In genomic region chr5:37030753-37031152, GRCm38 (mm10) we compare ENCODE assay signal across 33 mouse cellular contexts. TPM values are rescaled to one million over a fixed set of nuclear protein-coding genes. Genes with fewer than 3 reads are reported as not detected.
A peak's percentile ranks its signal among the peaks of the same experiment; 100 is the strongest.
DNase-seq lines count a peak whose midpoint lies in the region; ATAC-seq and TF ChIP-seq lines count a peak whose summit lies in the region.
"Had no signal": no experiment of that assay in that cellular context is flagged by ENCODE, and none has a peak within 500 bp of the region (broad histone marks: within the 10 kb centered on the region; RNA-seq: fewer than 3 reads in every experiment).

No protein-coding gene starts in this region.

- no peaks in the 10 kb centered on the region for H3K9me3 ChIP-seq in forebrain, embryonic 15.5 days
- H3K9me3 ChIP-seq in forebrain, embryonic 11.5 days (ENCODE audit: control insufficient read depth, low read length) = no peaks in the 10 kb centered on the region
- H3K9me3 ChIP-seq in hindbrain, embryonic 16.5 days (ENCODE audit: control insufficient read depth, low read length) = no peaks in the 10 kb centered on the region
- H3K9me3 ChIP-seq in hindbrain, embryonic 13.5 days = no peaks in the 10 kb centered on the region
- H3K9me3 ChIP-seq in midbrain, embryonic 16.5 days (replicated peaks; ENCODE audit: control insufficient read depth, low read length, poor library complexity, severe bottlenecking) = no peaks in the 10 kb centered on the region
- H3K9me3 ChIP-seq in midbrain, embryonic 11.5 days (ENCODE audit: control insufficient read depth, low read length) = no peaks in the 10 kb centered on the region
- H3K9me3 ChIP-seq in liver, embryonic 11.5 days (ENCODE audit: control insufficient read depth, low read length) = no peaks in the 10 kb centered on the region
- H3K9me3 ChIP-seq: embryonic facial prominence, embryonic 12.5 days; heart, embryonic 13.5 days; kidney, embryonic 15.5 days; liver, embryonic 15.5 days; neural tube, embryonic 12.5 days had no signal

- TF ChIP-seq CTCF in cortical plate, adult 2 months (IDR thresholded peaks at IDR 0.05; ENCODE audit: extremely low read depth, insufficient read depth, low read length) = no peak

- 55% methylated on average over 9 of the region's 9 CpGs for WGBS in forebrain, embryonic 15.5 days
- WGBS in forebrain, embryonic 11.5 days = 53% methylated on average over 9 of the region's 9 CpGs
- 57% methylated on average over 9 of the region's 9 CpGs for WGBS in hindbrain, embryonic 16.5 days
- whole genome bisulfite sequencing in hindbrain, embryonic 13.5 days = 66% methylated on average over 9 of the region's 9 CpGs
- 55% methylated on average over 9 of the region's 9 CpGs for WGBS in midbrain, embryonic 16.5 days
- WGBS in midbrain, embryonic 11.5 days = 58% methylated on average over 9 of the region's 9 CpGs
- WGBS in liver, embryonic 11.5 days = 47% methylated on average over 9 of the region's 9 CpGs

- DNase-seq in forebrain, embryonic 11.5 days (ENCODE audit: low spot score) = no peak
- no peak for DNase-seq in midbrain, embryonic 11.5 days (ENCODE audit: low spot score, missing footprints)
- DNase-seq in liver, embryonic 11.5 days (ENCODE audit: low spot score) = no peak
- DNase-seq: adrenal gland, adult 8-10 months; cerebellum, adult 11 months; cerebellum, adult 9-10 months; cerebellum, postnatal 36 days; embryo, embryonic 11 days; heart, adult 2 months; heart, postnatal 10 days; kidney, adult 11 months; kidney, postnatal 25 days; liver; lung, embryonic 14.5 days; lung, postnatal 14 days; retina, postnatal 1 day; right cerebral cortex, postnatal 25 days; spleen, adult 18-20 months; thymus, adult 18-20 months; thymus, postnatal 25 days had no signal

- H3K4me2 ChIP-seq in forebrain, embryonic 15.5 days (replicated peaks) = peak overlapping the region; percentile 84; the same call in 1 of the 2 replicates
- no peak overlapping the region for H3K4me2 ChIP-seq in forebrain, embryonic 11.5 days (ENCODE audit: low read depth, low read length, severe bottlenecking)
- H3K4me2 ChIP-seq in hindbrain, embryonic 16.5 days (ENCODE audit: low read length) = peak overlapping the region; percentile 87
- H3K4me2 ChIP-seq in hindbrain, embryonic 13.5 days = no peak overlapping the region
- peak overlapping the region; percentile 79 for H3K4me2 ChIP-seq in midbrain, embryonic 16.5 days (ENCODE audit: low read length)
- H3K4me2 ChIP-seq in midbrain, embryonic 11.5 days = no peak overlapping the region
- no peak overlapping the region for H3K4me2 ChIP-seq in liver, embryonic 11.5 days
- H3K4me2 ChIP-seq: embryonic facial prominence, embryonic 12.5 days; heart, embryonic 13.5 days; kidney, embryonic 15.5 days; liver, embryonic 15.5 days; lung, embryonic 14.5 days had no signal

- TF ChIP-seq POLR2A in cortical plate, adult 2 months (IDR thresholded peaks at IDR 0.05; ENCODE audit: extremely low read depth, insufficient read depth, low read length) = peak; percentile 51; the same call in 1 of the 2 replicates

- no peak overlapping the region for H3K27ac ChIP-seq in forebrain, embryonic 15.5 days (replicated peaks)
- no peak overlapping the region for H3K27ac ChIP-seq in forebrain, embryonic 11.5 days (ENCODE audit: low read depth, low read length)
- H3K27ac ChIP-seq in hindbrain, embryonic 16.5 days (ENCODE audit: low read depth, low read length) = no peak overlapping the region
- no peak overlapping the region for H3K27ac ChIP-seq in hindbrain, embryonic 13.5 days
- no peak overlapping the region for H3K27ac ChIP-seq in midbrain, embryonic 16.5 days (ENCODE audit: low read length)
- no peak overlapping the region for H3K27ac ChIP-seq in midbrain, embryonic 11.5 days (ENCODE audit: low read depth, low read length)
- no peak overlapping the region for H3K27ac ChIP-seq in cortical plate, adult 2 months (ENCODE audit: insufficient read depth, low read length)
- no peak overlapping the region for H3K27ac ChIP-seq in liver, embryonic 11.5 days (ENCODE audit: low read depth, low read length)
- H3K27ac ChIP-seq: embryonic facial prominence, embryonic 12.5 days; heart, adult 2 months; heart, embryonic 13.5 days; kidney, embryonic 15.5 days; liver, embryonic 15.5 days; neural tube, embryonic 12.5 days had no signal

- no peak overlapping the region for H3K9ac ChIP-seq in forebrain, embryonic 15.5 days (replicated peaks)
- no peak overlapping the region for H3K9ac ChIP-seq in forebrain, embryonic 11.5 days (ENCODE audit: low read length)
- H3K9ac ChIP-seq in hindbrain, embryonic 16.5 days (ENCODE audit: low read depth, low read length) = no peak overlapping the region
- H3K9ac ChIP-seq in hindbrain, embryonic 13.5 days = no peak overlapping the region
- H3K9ac ChIP-seq in midbrain, embryonic 16.5 days (ENCODE audit: low read depth, low read length) = no peak overlapping the region
- no peak overlapping the region for H3K9ac ChIP-seq in midbrain, embryonic 11.5 days (ENCODE audit: low read length)
- H3K9ac ChIP-seq in liver, embryonic 11.5 days (ENCODE audit: low read depth, low read length) = no peak overlapping the region
- H3K9ac ChIP-seq: embryonic facial prominence, embryonic 12.5 days; heart, embryonic 13.5 days; kidney, embryonic 15.5 days; liver, embryonic 15.5 days; lung, embryonic 14.5 days; neural tube, embryonic 12.5 days had no signal

- no peaks in the 10 kb centered on the region for H3K36me3 ChIP-seq in forebrain, embryonic 15.5 days
- no peaks in the 10 kb centered on the region for H3K36me3 ChIP-seq in forebrain, embryonic 11.5 days (ENCODE audit: control insufficient read depth, insufficient read depth, low read length)
- no peaks in the 10 kb centered on the region for H3K36me3 ChIP-seq in hindbrain, embryonic 16.5 days (ENCODE audit: control insufficient read depth, insufficient read depth, low read length)
- H3K36me3 ChIP-seq in hindbrain, embryonic 13.5 days = no peaks in the 10 kb centered on the region
- H3K36me3 ChIP-seq in midbrain, embryonic 16.5 days (ENCODE audit: control insufficient read depth, insufficient read depth, low read length) = no peaks in the 10 kb centered on the region
- no peaks in the 10 kb centered on the region for H3K36me3 ChIP-seq in midbrain, embryonic 11.5 days (ENCODE audit: control insufficient read depth, insufficient read depth, low read length)
- no peaks in the 10 kb centered on the region for H3K36me3 ChIP-seq in liver, embryonic 11.5 days (ENCODE audit: control insufficient read depth, insufficient read depth, low read length)
- H3K36me3 ChIP-seq: embryonic facial prominence, embryonic 12.5 days; G1E; heart, embryonic 13.5 days; kidney, embryonic 15.5 days; liver, embryonic 15.5 days; neural tube, embryonic 12.5 days had no signal

- H3K4me3 ChIP-seq in forebrain, embryonic 15.5 days = no peak overlapping the region
- no peak overlapping the region for H3K4me3 ChIP-seq in forebrain, embryonic 11.5 days (ENCODE audit: low read depth, low read length)
- H3K4me3 ChIP-seq in hindbrain, embryonic 16.5 days (ENCODE audit: low read length) = no peak overlapping the region
- H3K4me3 ChIP-seq in hindbrain, embryonic 13.5 days = no peak overlapping the region
- no peak overlapping the region for H3K4me3 ChIP-seq in midbrain, embryonic 16.5 days (ENCODE audit: low read depth, low read length)
- H3K4me3 ChIP-seq in midbrain, embryonic 11.5 days (ENCODE audit: low read depth, low read length) = no peak overlapping the region
- peak overlapping the region; percentile 90; the same call in 1 of the 2 replicates for H3K4me3 ChIP-seq in cortical plate, adult 2 months (ENCODE audit: insufficient read depth, low read length)
- no peak overlapping the region for H3K4me3 ChIP-seq in liver, embryonic 11.5 days (ENCODE audit: low read depth, low read length)
- H3K4me3 ChIP-seq: embryonic facial prominence, embryonic 12.5 days; heart, adult 2 months; heart, embryonic 13.5 days; kidney, embryonic 15.5 days; liver, embryonic 15.5 days; neural tube, embryonic 12.5 days had no signal

- no peak for ATAC-seq in forebrain, embryonic 15.5 days (replicated peaks)
- no peak for ATAC-seq in forebrain, embryonic 11.5 days (replicated peaks; ENCODE audit: low FRiP score)
- no peak for ATAC-seq in hindbrain, embryonic 16.5 days
- ATAC-seq in hindbrain, embryonic 13.5 days (ENCODE audit: low FRiP score) = no peak
- no peak for ATAC-seq in midbrain, embryonic 16.5 days
- no peak for ATAC-seq in midbrain, embryonic 11.5 days (ENCODE audit: low FRiP score)
- ATAC-seq in liver, embryonic 11.5 days (replicated peaks; ENCODE audit: low FRiP score) = no peak
- ATAC-seq: inflammation-experienced regulatory T-cells, adult 6 months had no signal

- peaks cover 24% of the 10 kb centered on the region for H3K27me3 ChIP-seq in forebrain, embryonic 15.5 days
- peaks cover 46% of the 10 kb centered on the region for H3K27me3 ChIP-seq in forebrain, embryonic 11.5 days (ENCODE audit: control insufficient read depth, insufficient read depth, low read length)
- H3K27me3 ChIP-seq in hindbrain, embryonic 16.5 days (replicated peaks; ENCODE audit: control insufficient read depth, insufficient read depth, low read length) = peaks cover 1% of the 10 kb centered on the region
- H3K27me3 ChIP-seq in hindbrain, embryonic 13.5 days = peaks cover 56% of the 10 kb centered on the region
- H3K27me3 ChIP-seq in midbrain, embryonic 16.5 days (ENCODE audit: control insufficient read depth, insufficient read depth, low read depth, low read length) = peaks cover 10% of the 10 kb centered on the region
- H3K27me3 ChIP-seq in midbrain, embryonic 11.5 days (ENCODE audit: control insufficient read depth, insufficient read depth, low read length) = peaks cover 43% of the 10 kb centered on the region
- peaks cover 60% of the 10 kb centered on the region for H3K27me3 ChIP-seq in liver, embryonic 11.5 days (replicated peaks; ENCODE audit: control insufficient read depth, insufficient read depth, low read length)

- H3K4me1 ChIP-seq in forebrain, embryonic 15.5 days = peaks cover 29% of the 10 kb centered on the region
- peaks cover 6% of the 10 kb centered on the region for H3K4me1 ChIP-seq in forebrain, embryonic 11.5 days (replicated peaks; ENCODE audit: control insufficient read depth, insufficient read depth, low read length)
- peaks cover 15% of the 10 kb centered on the region for H3K4me1 ChIP-seq in hindbrain, embryonic 16.5 days (ENCODE audit: control insufficient read depth, insufficient read depth, low read depth, low read length)
- peaks cover 29% of the 10 kb centered on the region for H3K4me1 ChIP-seq in hindbrain, embryonic 13.5 days (replicated peaks)
- peaks cover 19% of the 10 kb centered on the region for H3K4me1 ChIP-seq in midbrain, embryonic 16.5 days (ENCODE audit: control insufficient read depth, insufficient read depth, low read length)
- peaks cover 8% of the 10 kb centered on the region for H3K4me1 ChIP-seq in midbrain, embryonic 11.5 days (ENCODE audit: control insufficient read depth, insufficient read depth, low read length)
- H3K4me1 ChIP-seq in cortical plate, adult 2 months (ENCODE audit: control insufficient read depth, insufficient read depth, low read length) = peaks cover 7% of the 10 kb centered on the region
- H3K4me1 ChIP-seq in liver, embryonic 11.5 days (replicated peaks; ENCODE audit: control insufficient read depth, insufficient read depth, low read length) = peaks cover 4% of the 10 kb centered on the region; the same call in 1 of the 2 replicates

RNA-seq across cellular contexts. Expression of gene Wfs1, which starts 41.7 kb away (rescaled TPM):
- 5.3 and 6.1 TPM in 2 replicates for polyA plus RNA-seq in forebrain, embryonic 15.5 days (2015; fragmentation: Nextera tagmentation; extraction: Ambion mirVana)
- 8.8 and 9.3 TPM in 2 replicates for polyA plus RNA-seq in forebrain, embryonic 11.5 days (2014; fragmentation: Nextera tagmentation; extraction: Ambion mirVana)
- polyA plus RNA-seq in hindbrain, embryonic 16.5 days (2015; fragmentation: Nextera tagmentation; extraction: Ambion mirVana) = 11.0 and 12.3 TPM in 2 replicates
- 5.0 and 6.0 TPM in 2 replicates for polyA plus RNA-seq in hindbrain, embryonic 13.5 days (2015; fragmentation: Nextera tagmentation; extraction: Ambion mirVana)
- 10.3 and 11.1 TPM in 2 replicates for polyA plus RNA-seq in midbrain, embryonic 16.5 days (2015; fragmentation: Nextera tagmentation; extraction: Ambion mirVana)
- polyA plus RNA-seq in midbrain, embryonic 11.5 days (2014; fragmentation: Nextera tagmentation; extraction: Ambion mirVana) = 6.4 and 7.0 TPM in 2 replicates
- polyA plus RNA-seq in cortical plate, adult 2 months (2012; rRNA removed) = 39.5 and 46.2 TPM in 2 replicates
- 3.4 and 3.8 TPM in 2 replicates for polyA plus RNA-seq in liver, embryonic 11.5 days (2014; fragmentation: Nextera tagmentation; extraction: Ambion mirVana)

RNA-seq across cellular contexts. Expression of gene Gm1043, which starts 54.4 kb away (rescaled TPM):
- 2.3 and 2.6 TPM in 2 replicates for polyA plus RNA-seq in forebrain, embryonic 15.5 days (2015; fragmentation: Nextera tagmentation; extraction: Ambion mirVana)
- polyA plus RNA-seq in forebrain, embryonic 11.5 days (2014; fragmentation: Nextera tagmentation; extraction: Ambion mirVana) = 0.03 and 0.07 TPM in 2 replicates
- polyA plus RNA-seq in hindbrain, embryonic 16.5 days (2015; fragmentation: Nextera tagmentation; extraction: Ambion mirVana) = 1.8 TPM in 2 replicates
- polyA plus RNA-seq in hindbrain, embryonic 13.5 days (2015; fragmentation: Nextera tagmentation; extraction: Ambion mirVana) = 1.5 and 1.6 TPM in 2 replicates
- polyA plus RNA-seq in midbrain, embryonic 16.5 days (2015; fragmentation: Nextera tagmentation; extraction: Ambion mirVana) = 2.3 and 3.0 TPM in 2 replicates
- 0.04 TPM in 2 replicates for polyA plus RNA-seq in midbrain, embryonic 11.5 days (2014; fragmentation: Nextera tagmentation; extraction: Ambion mirVana)
- 18.4 and 20.1 TPM in 2 replicates for polyA plus RNA-seq in cortical plate, adult 2 months (2012; rRNA removed)
- not detected in 2 replicates for polyA plus RNA-seq in liver, embryonic 11.5 days (2014; fragmentation: Nextera tagmentation; extraction: Ambion mirVana)
- polyA plus RNA-seq: embryonic facial prominence, embryonic 12.5 days; G1E; heart, adult 2 months; heart, embryonic 13.5 days; kidney, embryonic 15.5 days; limb, embryonic 11.5 days; liver, embryonic 15.5 days; lung, embryonic 14.5 days had no signal

Comparison
In these comparisons a context has a peak if more than half of its experiments do, and no peak if none do; other contexts are left out.
1. H3K4me2 ChIP-seq: peak in forebrain, embryonic 15.5 days (single experiment), hindbrain, embryonic 16.5 days (single experiment) and midbrain, embryonic 16.5 days (single experiment); none in forebrain, embryonic 11.5 days (single experiment), hindbrain, embryonic 13.5 days (single experiment), midbrain, embryonic 11.5 days (single experiment) and liver, embryonic 11.5 days (single experiment).